Mouse (Mus musculus): ENCODE data around the gene Gna11.

DNA sequence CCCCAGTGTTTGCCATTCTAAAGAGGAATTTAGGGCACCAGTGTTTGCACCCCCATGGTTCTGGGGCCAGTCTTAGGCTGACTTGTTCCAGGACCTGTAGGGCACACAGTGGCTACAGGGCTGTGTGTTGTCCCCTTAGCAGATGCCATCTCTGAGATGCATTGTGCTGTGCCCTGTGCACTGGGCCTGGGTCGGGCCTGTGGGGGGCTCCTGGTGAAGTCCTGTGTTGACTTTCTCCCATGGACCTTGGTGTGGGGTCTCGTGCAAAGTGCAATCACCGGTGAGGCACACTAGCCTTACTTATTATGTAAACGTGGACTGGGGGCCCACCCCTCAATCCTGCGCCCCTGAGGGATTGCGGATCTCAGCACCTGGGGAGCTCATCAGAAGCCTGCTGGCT is 17.4 kb upstream of the Gna11 start:
- TF ChIP-seq POLR2A (IDR thresholded peaks at IDR 0.05; ENCODE audit: control insufficient read depth, low read depth, low read length) (no peak), CTCF (IDR thresholded peaks at IDR 0.05; ENCODE audit: control insufficient read depth, insufficient read depth, insufficient replicate concordance, low read depth, low read length) (no peak)
